11 mouse cellular contexts compared by ENCODE assay signal in genomic region chr6:31233252-31233993, GRCm38 (mm10).
DNase-seq lines count a peak whose midpoint lies in the region; ATAC-seq and TF ChIP-seq lines count a peak whose summit lies in the region.
"Had no signal": no experiment of that assay in that cellular context is flagged by ENCODE, and none has a peak within 500 bp of the region (broad histone marks: within the 10 kb centered on the region; RNA-seq: fewer than 3 reads in every experiment).

No protein-coding gene starts in this region.

- no peaks in the 10 kb centered on the region; the same call in 1 of the 2 replicates for H3K36me3 ChIP-seq in kidney, adult 2 months (ENCODE audit: control insufficient read depth, insufficient read depth, low read length)
- no peaks in the 10 kb centered on the region for H3K36me3 ChIP-seq in splenic B cell, adult 2 months (ENCODE audit: control insufficient read depth, insufficient read depth, low read length, poor library complexity, severe bottlenecking)
- no peaks in the 10 kb centered on the region for H3K36me3 ChIP-seq in liver, embryonic 12.5 days
- H3K36me3 ChIP-seq: limb, embryonic 13.5 days had no signal

- 0 out of 2 replicates have a peak, but pooled peaks cover 3% of the 10 kb centered on the region for H3K4me1 ChIP-seq in kidney, adult 2 months (ENCODE audit: control insufficient read depth, insufficient read depth, low read length)
- H3K4me1 ChIP-seq in liver, embryonic 12.5 days = no peaks in the 10 kb centered on the region

- H3K27ac ChIP-seq in kidney, adult 2 months (ENCODE audit: insufficient read depth, low read depth, low read length) = no peak overlapping the region
- H3K27ac ChIP-seq in liver, embryonic 12.5 days = no peak overlapping the region
- H3K27ac ChIP-seq: limb, embryonic 13.5 days had no signal

- H3K9me3 ChIP-seq in liver, embryonic 12.5 days (replicated peaks) = no peaks in the 10 kb centered on the region
- H3K9me3 ChIP-seq: limb, embryonic 13.5 days had no signal

- ATAC-seq in megakaryocyte progenitor cell, adult 5-6 weeks (replicated peaks; ENCODE audit: poor library complexity) = peak; percentile 96
- ATAC-seq in liver, embryonic 12.5 days = no peak

- DNase-seq in kidney, adult 2 months = peak; percentile 39
- DNase-seq in kidney, adult 8-10 months = no peak
- peak; percentile 48 for DNase-seq in embryo, embryonic 10 days (ENCODE audit: low spot score)
- DNase-seq in splenic B cell, adult 2 months (ENCODE audit: low read depth, low spot score) = peak; percentile 93
- DNase-seq in gastrocnemius, adult 8-10 months (ENCODE audit: low spot score in 2 of 2) = no peak
- DNase-seq in layer of hippocampus, adult 9-10 months (ENCODE audit: low spot score) = no peak
- DNase-seq: cerebellum, postnatal 36 days had no signal

- H3K4me3 ChIP-seq in kidney, adult 2 months (ENCODE audit: insufficient read depth, low read depth, low read length) = no peak overlapping the region
- no peak overlapping the region for H3K4me3 ChIP-seq in liver, embryonic 12.5 days
- H3K4me3 ChIP-seq: limb, embryonic 13.5 days had no signal

- no peak overlapping the region for H3K4me2 ChIP-seq in liver, embryonic 12.5 days
- H3K4me2 ChIP-seq: heart, embryonic 11.5 days; limb, embryonic 13.5 days had no signal

- H3K9ac ChIP-seq in liver, embryonic 12.5 days = no peak overlapping the region
- H3K9ac ChIP-seq: limb, embryonic 13.5 days had no signal

- no peak for TF ChIP-seq CTCF in kidney, adult 2 months (conservative IDR thresholded peaks at IDR 0.05; ENCODE audit: insufficient read depth, insufficient read length, low read depth, low read length)

- H3K27me3 ChIP-seq in kidney, adult 2 months (replicated peaks; ENCODE audit: control insufficient read depth, insufficient read depth, low read length) = no peaks in the 10 kb centered on the region
- no peaks in the 10 kb centered on the region for H3K27me3 ChIP-seq in splenic B cell, adult 2 months (ENCODE audit: control insufficient read depth, insufficient read depth, low read length, poor library complexity, severe bottlenecking)
- peaks cover 12% of the 10 kb centered on the region; the same call in 1 of the 2 replicates for H3K27me3 ChIP-seq in liver, embryonic 12.5 days (replicated peaks)
- H3K27me3 ChIP-seq: limb, embryonic 13.5 days had no signal

- no peak for TF ChIP-seq POLR2A in kidney, adult 2 months (IDR thresholded peaks at IDR 0.05; ENCODE audit: low read depth, low read length)

- 59% methylated on average over 18 of the region's 18 CpGs for WGBS in kidney, adult 2 months
- 57% methylated on average over 18 of the region's 18 CpGs for WGBS in liver, embryonic 12.5 days (ENCODE audit: insufficient replicate concordance)

Comparison
In these comparisons a context has a peak if more than half of its experiments do, and no peak if none do; other contexts are left out.
1. DNase-seq: peak in kidney, adult 2 months (single experiment), embryo, embryonic 10 days (single experiment) and splenic B cell, adult 2 months (single experiment); none in kidney, adult 8-10 months (0 of 2), gastrocnemius, adult 8-10 months (0 of 2) and layer of hippocampus, adult 9-10 months (single experiment).